Mouse (Mus musculus) CD4-positive, CD25-positive, alpha-beta regulatory T cell, adult 2 months (primary cell): Measurements from ENCODE around the gene Oser1.
A peak's percentile ranks its signal among the peaks of the same experiment; 100 is the strongest.

Source experiments
- DNase-seq: peaks from one replicate; pipeline ENCODE4 v3.0.0-alpha.2; 2012; ENCODE audit warnings: low read depth, low spot score

Gene Oser1

GRCm38 (mm10) chr2:163404037-163404815, 20.3 kb downstream of the Oser1 start:
- no peak for DNase-seq

- DNase-seq = peak; percentile 91
These were observed 23.3 kb downstream of the Oser1 start for GRCm38 (mm10) chr2:163401221-163401620.

DNA sequence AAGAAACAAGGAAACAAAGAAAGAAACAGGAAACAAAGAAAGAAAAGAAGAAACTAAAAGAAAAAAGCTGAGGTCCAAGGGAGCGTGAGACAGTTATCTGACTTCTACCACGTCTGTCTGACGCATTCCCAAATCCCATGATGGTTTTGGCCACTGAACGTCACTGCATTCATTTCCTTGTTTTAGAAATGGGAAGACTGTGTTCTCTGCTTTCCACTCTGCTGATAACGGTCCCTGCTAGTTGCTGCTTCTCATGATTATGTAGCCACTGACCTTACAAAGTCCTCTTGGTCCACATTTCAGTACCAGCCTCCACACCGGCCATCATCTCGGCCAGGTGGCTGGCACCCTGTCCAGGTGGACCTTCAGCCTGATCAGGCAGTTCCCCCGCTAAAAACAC, 25.3 kb downstream of the Oser1 start:
- DNase-seq = no peak

GRCm38 (mm10) chr2:163398770-163399169, 25.7 kb downstream of the Oser1 start:
- no peak for DNase-seq

DNA sequence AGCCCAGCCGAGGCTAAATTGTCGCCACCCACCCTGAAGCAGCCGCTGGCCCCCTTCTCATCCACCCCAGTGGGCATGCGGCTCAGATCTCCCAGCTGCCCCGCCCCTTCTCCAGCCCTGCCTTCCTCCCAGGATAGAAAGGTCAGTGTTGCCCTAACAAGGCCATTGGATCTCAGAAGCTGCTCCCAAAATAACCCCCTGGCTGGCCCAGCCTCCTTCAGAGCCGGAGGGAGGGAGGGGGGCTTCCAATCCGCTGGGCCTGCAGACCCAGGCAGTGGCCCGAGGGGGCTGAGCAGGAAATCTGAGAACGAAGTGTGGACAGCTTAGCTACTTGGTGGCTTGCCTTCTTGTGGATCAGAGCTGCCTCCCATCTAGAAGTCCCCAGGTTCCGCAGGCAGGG, 26.6 kb downstream of the Oser1 start, which contains the start of gene Jph2:
Gene Jph2, minus strand, starts transcription at position 89 of the 400 bp plus-strand sequence.
- no peak for DNase-seq

DNA sequence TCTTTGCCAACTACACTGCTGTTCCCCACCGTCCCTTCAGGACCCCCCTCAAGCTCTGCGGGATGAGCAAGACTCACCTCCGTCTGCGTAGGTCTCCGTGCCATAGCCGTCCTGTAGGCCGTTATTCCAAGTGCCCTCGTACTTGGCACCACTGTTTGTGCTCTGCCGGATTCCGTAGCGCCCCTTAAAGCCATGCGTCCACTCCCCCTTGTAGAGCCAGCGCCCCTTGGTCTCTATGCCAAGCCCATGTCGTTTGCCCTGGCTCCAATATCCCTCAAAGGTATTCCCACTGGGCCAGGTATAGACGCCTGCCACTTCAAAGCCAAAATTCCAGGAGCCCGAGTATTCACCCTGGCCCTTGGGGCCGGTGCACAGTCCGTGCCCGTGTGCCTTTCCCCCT, 27.4 kb downstream of the Oser1 start:
- no peak for DNase-seq

GRCm38 (mm10) chr2:163394977-163395376, 29.5 kb downstream of the Oser1 start:
- DNase-seq = no peak

GRCm38 (mm10) chr2:163393976-163394375, 30.5 kb downstream of the Oser1 start:
- DNase-seq = no peak

- DNase-seq = no peak
These were observed 31.3 kb downstream of the Oser1 start for GRCm38 (mm10) chr2:163393241-163393640.

GRCm38 (mm10) chr2:163392436-163392835, 32.1 kb downstream of the Oser1 start:
- DNase-seq = no peak

GRCm38 (mm10) chr2:163386423-163387190, 37.9 kb downstream of the Oser1 start:
- DNase-seq = no peak

- no peak for DNase-seq
These were observed 39.4 kb downstream of the Oser1 start for GRCm38 (mm10) chr2:163385126-163385525.

- no peak for DNase-seq
These were observed 43.3 kb downstream of the Oser1 start for GRCm38 (mm10) chr2:163381246-163381645.

- no peak for DNase-seq
These were observed 45.1 kb downstream of the Oser1 start for GRCm38 (mm10) chr2:163379366-163379765.

GRCm38 (mm10) chr2:163376082-163376481, 48.4 kb downstream of the Oser1 start:
- no peak for DNase-seq

- DNase-seq = no peak
These were observed 49.0 kb downstream of the Oser1 start for GRCm38 (mm10) chr2:163375468-163375867.

GRCm38 (mm10) chr2:163372627-163373026, 51.9 kb downstream of the Oser1 start:
- DNase-seq = no peak

GRCm38 (mm10) chr2:163370175-163370574, 54.3 kb downstream of the Oser1 start:
- no peak for DNase-seq

DNA sequence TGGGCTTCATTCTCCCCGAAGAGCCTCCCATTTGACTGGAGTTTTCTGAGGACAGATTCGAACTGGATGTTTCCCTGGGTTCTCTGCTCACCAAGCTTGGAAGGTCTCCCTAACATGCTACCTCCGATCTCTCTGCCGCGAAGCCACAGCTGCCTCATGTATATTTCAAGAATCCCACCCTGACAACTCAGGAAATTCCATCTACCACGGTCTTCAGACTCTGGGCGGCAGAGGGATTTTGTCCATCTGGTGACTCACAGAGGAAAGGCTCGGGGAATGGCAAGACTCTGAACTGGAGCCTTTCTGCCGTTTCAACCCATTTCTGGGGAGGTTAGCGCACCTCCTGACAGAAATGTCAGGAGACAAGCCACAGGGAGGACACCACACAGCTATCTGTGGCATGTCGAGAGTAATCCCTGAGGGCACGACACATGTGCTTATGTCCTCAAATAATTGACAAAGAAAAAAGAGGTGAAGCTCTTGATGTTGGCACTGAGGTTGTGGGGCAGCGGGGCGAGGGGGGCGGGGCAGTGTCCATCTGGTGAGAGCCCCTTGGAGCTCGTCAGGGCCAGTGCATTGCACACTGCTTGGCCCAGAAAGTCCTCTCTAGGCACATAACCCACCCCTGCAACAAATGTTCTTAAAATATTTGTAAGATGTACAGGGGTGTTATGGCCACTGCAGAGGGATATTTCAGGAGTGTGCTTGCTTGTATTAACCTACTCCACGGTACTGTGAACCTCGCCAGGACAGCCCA, 59.5 kb downstream of the Oser1 start:
- DNase-seq = no peak

GRCm38 (mm10) chr2:163362940-163363921, 61.3 kb downstream of the Oser1 start:
- no peak for DNase-seq
